Mouse (Mus musculus): ENCODE data around the gene Nxf1. TPM values are rescaled to one million over a fixed set of nuclear protein-coding genes. Genes with fewer than 3 reads are reported as not detected.

Gene Nxf1
- polyA plus RNA-seq, 3 experiments from 2014 or later, result 130 to 193 (median 160) TPM

GRCm38 (mm10) chr19:8770567-8771270 is 13.8 kb downstream of the Nxf1 start, which contains the start of gene Tmem223:
Tmem223 (plus strand) TSS chr19:8770996.
- ATAC-seq, result peak; percentile 61

DNA sequence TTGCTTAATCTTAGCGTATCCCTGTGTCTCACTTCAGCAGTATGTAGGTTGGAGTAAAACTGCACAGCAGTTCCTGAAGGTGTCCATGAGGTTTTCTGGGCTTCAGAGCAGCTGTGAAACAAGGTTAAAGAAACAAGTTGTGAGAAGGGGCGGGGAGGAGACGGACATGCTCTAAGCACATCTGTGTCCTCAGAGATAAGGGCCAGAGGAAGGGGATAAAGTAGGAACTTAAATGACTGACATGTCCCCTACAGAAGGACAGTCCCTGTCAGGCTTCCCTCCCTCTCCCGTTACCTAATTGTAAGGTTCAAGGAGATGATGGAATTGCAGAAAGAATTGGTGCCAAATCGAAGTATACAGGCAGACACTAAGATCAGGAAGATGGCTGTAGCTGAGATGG is 16.1 kb downstream of the Nxf1 start:
- ATAC-seq, result no peak

DNA sequence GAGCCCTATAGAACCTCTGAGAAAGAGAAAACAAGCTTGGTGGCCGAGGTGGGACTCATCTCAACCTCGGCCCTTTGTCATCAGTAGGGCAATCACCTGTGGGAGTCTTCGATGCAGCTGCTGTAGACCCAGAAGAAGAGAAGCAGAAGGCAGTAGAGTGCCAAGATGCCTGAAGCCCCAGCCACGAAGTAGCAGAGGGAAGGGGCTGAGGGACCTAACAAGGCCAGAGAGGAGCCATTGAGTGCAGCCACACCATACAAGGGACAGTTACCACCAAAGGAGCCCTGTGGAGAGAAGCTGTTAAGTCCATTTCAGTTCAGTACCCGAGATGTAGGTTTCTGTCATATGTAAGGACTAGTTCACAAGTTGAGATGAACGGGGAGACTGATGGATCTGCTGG is 16.5 kb downstream of the Nxf1 start:
- no peak for ATAC-seq

DNA sequence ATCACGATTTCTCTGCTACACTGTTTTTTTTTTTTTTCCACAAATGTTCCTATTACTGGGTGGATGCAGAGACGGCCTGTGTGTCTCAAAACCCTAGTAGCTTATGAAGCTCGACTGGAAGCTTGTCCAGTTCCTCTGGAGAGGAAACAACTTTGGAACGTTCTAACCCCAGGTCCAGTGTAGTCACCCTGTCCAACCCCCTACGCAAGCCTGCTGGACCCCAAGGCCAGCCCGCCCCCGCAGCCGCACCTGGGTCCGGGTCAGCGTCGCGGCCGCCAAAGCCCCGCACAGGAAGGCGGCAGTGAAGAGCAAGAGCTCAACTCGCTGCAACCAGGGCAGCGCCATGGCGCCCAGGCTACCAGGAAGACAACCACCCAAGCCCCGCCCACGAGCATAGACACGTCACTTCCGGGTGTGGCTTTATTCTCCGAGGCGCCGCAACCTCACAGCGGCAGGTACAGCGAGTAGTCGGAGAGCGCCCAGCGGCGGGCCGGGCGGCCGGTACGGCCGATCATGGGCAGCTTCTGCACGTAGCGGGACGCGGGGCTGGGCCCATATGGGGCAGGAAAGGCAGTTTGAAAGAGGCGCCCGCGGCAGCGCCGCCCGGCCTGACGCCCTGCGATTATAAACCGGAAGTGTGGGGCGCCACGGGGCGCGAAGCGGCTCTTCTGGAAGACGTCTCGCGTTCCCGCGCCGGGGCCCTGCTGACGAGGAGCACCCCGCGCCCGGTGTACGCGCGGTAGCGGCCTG is 17.4 kb downstream of the Nxf1 start, which contains the start of gene Tmem179b:
Tmem179b (minus strand) TSS at position 382 of the 750 bp plus-strand sequence.
- ATAC-seq, result peak; percentile 84

- ATAC-seq, result no peak
These were observed 18.1 kb downstream of the Nxf1 start for GRCm38 (mm10) chr19:8774951-8775421.

DNA sequence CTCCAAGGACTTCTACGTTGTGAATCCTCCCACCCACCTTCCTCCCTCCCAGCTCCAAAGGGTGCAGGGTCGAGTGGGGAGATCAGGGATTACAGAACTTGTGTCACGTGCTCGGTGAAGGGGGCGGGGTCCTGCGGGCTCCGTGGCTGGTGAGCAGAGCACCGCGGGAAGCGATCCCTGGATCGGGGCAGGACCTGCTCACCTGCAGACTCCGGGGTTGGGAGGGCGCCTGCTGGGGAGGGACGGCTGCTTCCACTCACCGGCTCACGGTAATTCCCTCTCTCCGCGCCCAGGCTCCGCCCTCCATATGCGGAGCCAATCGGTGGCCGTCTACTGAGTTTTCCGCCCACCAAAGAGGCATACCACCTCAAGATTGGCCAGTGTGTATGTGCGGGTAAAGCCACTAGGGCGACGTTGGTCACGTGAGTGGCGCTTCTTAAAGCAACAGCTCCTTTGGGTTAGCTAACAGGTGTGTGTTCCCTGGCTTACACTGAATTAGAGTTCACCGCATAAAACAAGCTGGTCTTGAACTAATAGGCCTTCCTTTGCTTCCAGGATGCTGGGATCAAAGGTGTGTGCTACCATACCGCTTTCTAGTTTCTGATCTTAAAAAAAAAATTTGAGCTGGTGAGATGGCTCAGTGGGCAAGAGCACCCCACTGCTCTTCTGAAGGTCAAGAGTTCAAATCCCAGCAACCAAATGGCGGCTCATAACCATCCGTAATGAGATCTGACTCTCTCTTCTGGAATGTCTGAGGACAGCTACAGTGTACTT is 29.3 kb downstream of the Nxf1 start, which contains the start of gene Taf6l:
Taf6l (minus strand) TSS at position 410 of the 774 bp plus-strand sequence.
- peak; percentile 100 for ATAC-seq

- no peak for ATAC-seq
These were observed 31.6 kb downstream of the Nxf1 start for GRCm38 (mm10) chr19:8788521-8788920.

GRCm38 (mm10) chr19:8789171-8789570 is 32.3 kb downstream of the Nxf1 start:
- ATAC-seq, result no peak

GRCm38 (mm10) chr19:8790171-8790570 is 33.3 kb downstream of the Nxf1 start:
- no peak for ATAC-seq

GRCm38 (mm10) chr19:8798264-8798946 is 41.5 kb downstream of the Nxf1 start, which contains the start of gene Polr2g:
Polr2g (minus strand) TSS chr19:8798577.
- ATAC-seq, result peak; percentile 68

DNA sequence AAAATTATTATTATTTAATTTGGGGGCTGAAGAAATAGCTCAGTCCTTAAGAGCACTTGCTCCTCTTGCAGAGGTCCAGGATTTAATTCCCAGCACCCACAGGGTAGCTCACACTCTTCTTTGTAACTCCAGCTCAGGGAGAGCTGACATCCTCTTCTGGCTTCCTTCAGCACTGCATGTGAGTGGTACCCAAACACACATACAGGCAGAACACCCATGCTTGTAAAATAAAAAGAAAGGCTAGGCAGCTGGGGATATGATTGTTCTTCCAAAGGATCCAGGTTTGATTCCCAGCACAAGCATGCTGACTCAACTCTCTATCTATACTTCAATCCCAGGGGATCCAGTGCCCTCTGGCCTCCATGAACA is 42.1 kb downstream of the Nxf1 start:
- ATAC-seq, result no peak

GRCm38 (mm10) chr19:8802130-8802821 is 45.4 kb downstream of the Nxf1 start, which contains the start of gene Zbtb3:
Zbtb3 (plus strand) TSS chr19:8802555.
- peak; percentile 90 for ATAC-seq

GRCm38 (mm10) chr19:8803204-8803780 is 46.4 kb downstream of the Nxf1 start:
- ATAC-seq, result no peak

DNA sequence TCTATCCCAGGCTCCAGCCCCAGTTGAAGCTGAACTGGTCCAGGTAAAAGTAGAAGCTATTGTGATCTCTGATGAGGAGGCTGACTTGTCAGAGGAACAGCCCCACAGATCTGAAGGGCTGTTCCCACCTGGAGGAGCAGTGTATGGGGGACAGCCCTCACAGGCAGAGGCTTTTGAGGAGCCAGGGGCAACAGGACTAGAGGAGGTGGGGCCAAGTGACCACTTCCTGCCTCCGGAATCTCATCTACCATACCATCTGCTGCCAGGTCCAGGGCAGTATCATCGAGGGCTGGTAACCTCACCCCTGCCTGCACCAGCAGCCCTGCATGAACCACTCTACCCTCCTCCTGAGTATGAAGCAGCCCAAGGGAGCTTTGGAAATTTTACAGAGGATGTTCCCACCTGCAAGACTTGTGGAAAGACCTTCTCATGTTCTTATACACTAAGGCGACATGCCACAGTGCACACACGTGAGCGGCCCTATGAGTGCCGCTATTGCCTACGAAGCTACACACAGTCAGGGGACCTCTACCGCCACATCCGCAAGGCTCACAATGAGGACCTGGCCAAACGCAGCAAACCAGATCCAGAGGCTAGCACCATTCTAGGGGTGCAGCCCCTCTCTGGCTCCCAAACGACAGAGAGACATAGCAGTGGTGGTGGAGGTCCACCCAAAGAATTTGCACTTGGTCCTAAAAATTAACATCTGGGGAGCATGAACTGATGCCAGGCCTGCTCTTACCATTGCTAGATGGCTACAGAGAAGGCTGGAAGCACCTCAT is 47.2 kb downstream of the Nxf1 start:
- ATAC-seq, result no peak

DNA sequence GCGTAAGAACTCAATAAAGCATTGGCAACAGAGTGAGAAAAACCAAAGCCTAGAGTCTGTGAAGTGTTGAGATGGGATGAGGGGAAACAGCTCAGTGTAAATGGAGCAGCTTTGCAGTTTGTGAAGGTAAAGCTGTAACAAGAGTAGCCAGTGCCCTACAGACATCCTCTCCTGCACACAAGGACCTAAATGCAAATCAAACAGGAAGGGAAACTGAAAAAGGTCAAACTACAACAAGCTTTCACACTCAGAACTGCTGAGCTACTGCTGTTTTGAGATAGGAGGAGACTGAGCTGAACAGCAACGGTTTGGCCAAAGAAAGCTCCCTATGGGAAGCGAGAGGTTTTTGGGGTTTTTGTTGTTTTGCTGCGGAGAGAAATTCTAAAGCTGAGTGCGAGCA is 49.9 kb downstream of the Nxf1 start:
- no peak for ATAC-seq

DNA sequence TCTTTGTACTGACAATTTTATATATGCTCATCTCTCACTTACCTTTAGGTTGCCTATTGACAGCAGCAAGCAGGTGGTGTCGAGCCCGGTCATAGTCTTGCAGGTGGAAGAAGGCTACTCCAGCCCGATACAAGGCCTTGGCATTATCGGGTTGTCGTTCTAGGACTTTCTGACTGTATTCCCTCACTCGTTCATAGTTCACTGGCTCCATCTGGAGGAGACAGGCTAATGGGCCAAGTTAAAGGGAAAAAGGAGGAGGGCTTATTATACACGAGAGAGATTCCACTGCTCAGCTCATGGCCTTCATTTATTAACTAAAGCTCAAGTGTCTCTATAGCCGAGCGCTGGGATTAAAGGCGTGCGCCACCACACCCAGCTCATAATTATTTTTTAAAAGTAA is 58.9 kb downstream of the Nxf1 start:
- no peak for ATAC-seq

DNA sequence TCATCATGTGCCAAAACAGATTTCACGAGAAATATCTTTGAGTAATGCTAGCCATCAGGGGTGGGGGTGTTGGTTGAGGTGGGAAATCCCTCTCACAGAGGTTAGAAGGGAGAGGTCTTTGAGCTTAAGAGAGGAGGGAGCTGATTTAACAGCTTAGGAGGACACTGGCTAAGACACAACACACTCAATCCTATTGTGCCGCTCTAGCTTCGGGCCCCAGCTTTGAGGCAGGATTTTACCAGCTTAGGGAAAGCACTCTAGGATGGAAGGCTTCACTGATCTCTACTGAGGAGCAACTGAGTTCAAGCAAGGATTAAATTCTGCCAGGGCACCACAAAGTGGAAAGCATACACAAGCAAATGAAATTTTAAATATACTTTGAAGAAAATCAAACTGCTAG is 60.1 kb downstream of the Nxf1 start:
- ATAC-seq, result no peak

- no peak for ATAC-seq
These were observed 61.5 kb downstream of the Nxf1 start for GRCm38 (mm10) chr19:8818301-8818798.

DNA sequence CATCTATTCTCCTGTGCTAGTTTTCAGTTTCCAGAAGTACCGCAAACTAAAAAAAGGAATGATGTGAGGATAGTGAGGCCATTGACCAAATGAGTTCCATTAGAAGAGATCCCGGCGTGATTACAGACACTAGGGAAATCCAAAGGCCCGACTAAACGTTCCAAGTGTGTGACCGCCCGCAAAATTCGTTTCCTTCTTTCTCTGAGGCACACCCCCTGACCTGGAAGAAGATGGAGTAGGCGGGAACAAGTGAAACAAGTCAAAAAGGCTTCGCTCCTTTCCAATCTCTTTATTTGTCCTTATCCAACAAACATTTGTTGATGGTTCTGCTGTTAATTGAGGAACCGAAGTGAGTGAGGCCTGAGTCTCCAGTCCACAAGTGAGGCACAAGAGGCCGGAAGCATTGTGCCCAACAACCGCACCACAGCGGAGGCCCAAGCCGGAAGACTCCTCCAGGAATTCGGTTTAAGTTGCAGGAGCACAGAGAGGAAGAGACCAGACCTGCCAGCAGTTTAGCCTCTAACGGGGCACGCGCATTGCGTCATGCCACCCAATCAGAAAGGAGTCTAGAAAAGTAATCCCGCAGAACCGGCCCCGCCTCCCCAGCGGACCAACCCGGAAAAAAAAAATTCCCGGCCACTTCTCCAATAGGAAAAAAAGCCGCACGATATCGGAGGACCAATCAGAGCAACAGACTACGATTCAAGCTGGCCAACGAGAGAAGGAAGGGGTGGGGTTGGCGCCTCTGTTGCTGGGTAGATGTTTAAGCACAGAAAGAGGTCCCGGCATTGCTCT is 62.1 kb downstream of the Nxf1 start, which contains the start of gene Ttc9c:
Ttc9c (minus strand) TSS at position 533 of the 795 bp plus-strand sequence.
- peak; percentile 68 for ATAC-seq

Measured in inflammation-experienced regulatory T-cells, adult 6 months (primary cell).